Mouse (Mus musculus) 3134 (cell line): ENCODE results near the gene Trmt10a.
"Not testable (repeated sequence)": the region's sequence is repeated elsewhere in the genome, so short reads cannot be mapped to it uniquely, and the experiment has no call there.

Source experiments
- DNase-seq: peaks from one replicate; pipeline ENCODE4 v3.0.0-alpha.2; 2011; ENCODE audit warnings: low spot score; ENCODE audit not compliant: insufficient read length; ENCODE audit errors: extremely low read depth

The Trmt10a gene

GRCm38 (mm10) chr3:138133916-138134315, 9.3 kb upstream of the Trmt10a start:
- DNase-seq = no peak

- DNase-seq = no peak
These were observed 8.7 kb upstream of the Trmt10a start for GRCm38 (mm10) chr3:138134528-138134927.

- not testable (repeated sequence) for DNase-seq
These were observed 5.1 kb upstream of the Trmt10a start for GRCm38 (mm10) chr3:138138146-138138545.

GRCm38 (mm10) chr3:138139663-138140062, 3.6 kb upstream of the Trmt10a start:
- no peak for DNase-seq

- no peak for DNase-seq
These were observed 1.1 kb upstream of the Trmt10a start for GRCm38 (mm10) chr3:138142052-138142732.

- no peak for DNase-seq
These were observed 424 bp upstream of the Trmt10a start for GRCm38 (mm10) chr3:138142733-138143314.

- DNase-seq = no peak
These were observed 903 bp downstream of the Trmt10a start for GRCm38 (mm10) chr3:138144060-138144641.

- DNase-seq = peak; percentile 70
These were observed 1.5 kb downstream of the Trmt10a start, which contains the start of gene Mttp for GRCm38 (mm10) chr3:138144642-138145171. Mttp (minus strand) TSS chr3:138144968.

- DNase-seq = no peak
These were observed 5.6 kb downstream of the Trmt10a start for GRCm38 (mm10) chr3:138148811-138149210.

GRCm38 (mm10) chr3:138155062-138155461, 11.8 kb downstream of the Trmt10a start:
- DNase-seq = no peak

GRCm38 (mm10) chr3:138156651-138157050, 13.4 kb downstream of the Trmt10a start:
- DNase-seq = no peak

GRCm38 (mm10) chr3:138161623-138162022, 18.4 kb downstream of the Trmt10a start:
- DNase-seq = no peak

- no peak for DNase-seq
These were observed 19.4 kb downstream of the Trmt10a start for GRCm38 (mm10) chr3:138162553-138163183.

- no peak for DNase-seq
These were observed 30.0 kb downstream of the Trmt10a start for GRCm38 (mm10) chr3:138173291-138173690.

GRCm38 (mm10) chr3:138175551-138175950, 32.3 kb downstream of the Trmt10a start:
- no peak for DNase-seq

GRCm38 (mm10) chr3:138182019-138182418, 38.8 kb downstream of the Trmt10a start:
- no peak for DNase-seq

- DNase-seq = no peak
These were observed 40.1 kb downstream of the Trmt10a start for GRCm38 (mm10) chr3:138183371-138183770.

GRCm38 (mm10) chr3:138185290-138185689, 42.0 kb downstream of the Trmt10a start:
- DNase-seq = no peak

- no peak for DNase-seq
These were observed 43.0 kb downstream of the Trmt10a start for GRCm38 (mm10) chr3:138185995-138186930.

GRCm38 (mm10) chr3:138192260-138192659, 49.0 kb downstream of the Trmt10a start:
- peak; percentile 42 for DNase-seq
